ENCODE assay signal across 23 mouse cellular contexts in the genomic region with DNA sequence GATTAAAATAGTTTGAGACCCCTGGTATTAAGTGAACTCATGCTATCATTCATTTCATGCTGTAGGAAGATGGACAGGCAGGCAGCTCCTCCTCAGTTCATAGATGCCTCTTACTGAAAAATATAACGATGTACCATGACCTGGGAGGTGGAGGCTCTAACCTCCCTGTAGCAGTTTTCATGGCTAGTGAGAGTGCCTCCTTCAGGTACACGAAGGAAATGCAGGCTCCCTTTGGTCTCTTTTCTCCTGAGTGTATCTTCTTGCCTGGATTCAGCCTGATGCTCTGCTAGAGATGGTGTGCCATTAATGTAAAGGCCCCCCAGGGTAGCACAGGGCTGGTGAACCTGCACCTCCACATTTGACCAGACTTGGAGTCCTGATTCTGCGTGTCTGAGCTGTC.
DNase-seq lines count a peak whose midpoint lies in the region; ATAC-seq and TF ChIP-seq lines count a peak whose summit lies in the region.
"Had no signal": no experiment of that assay in that cellular context is flagged by ENCODE, and none has a peak within 500 bp of the region (broad histone marks: within the 10 kb centered on the region; RNA-seq: fewer than 3 reads in every experiment).

No protein-coding gene starts in this region.

- no peaks in the 10 kb centered on the region; the same call in 1 of the 2 replicates for H3K4me1 ChIP-seq in heart, adult 2 months (ENCODE audit: control insufficient read depth, insufficient read depth, low read length)
- H3K4me1 ChIP-seq in heart, embryonic 12.5 days (replicated peaks) = peaks cover 18% of the 10 kb centered on the region
- H3K4me1 ChIP-seq in liver, postnatal 0 days (ENCODE audit: insufficient read depth) = no peaks in the 10 kb centered on the region
- no peaks in the 10 kb centered on the region for H3K4me1 ChIP-seq in CH12.LX (ENCODE audit: control insufficient read depth in 1 of 2, insufficient read depth in 2 of 2)
- H3K4me1 ChIP-seq: liver, embryonic 12.5 days; megakaryocyte, embryonic 14.5 days had no signal

- no peak overlapping the region for H3K4me2 ChIP-seq in heart, embryonic 12.5 days
- H3K4me2 ChIP-seq in liver, postnatal 0 days (ENCODE audit: low read depth, low read length) = no peak overlapping the region
- no peak overlapping the region for H3K4me2 ChIP-seq in CH12.LX (ENCODE audit: insufficient read depth, low read depth, poor library complexity, severe bottlenecking)
- H3K4me2 ChIP-seq: hindbrain, embryonic 12.5 days; limb, embryonic 12.5 days; liver, embryonic 12.5 days; neural tube, embryonic 13.5 days had no signal

- no peak overlapping the region for H3K4me3 ChIP-seq in heart, adult 2 months
- H3K4me3 ChIP-seq in heart, embryonic 12.5 days = no peak overlapping the region
- no peak overlapping the region for H3K4me3 ChIP-seq in liver, postnatal 0 days (ENCODE audit: low read depth, low read length)
- no peak overlapping the region for H3K4me3 ChIP-seq in CH12.LX (replicated peaks in 1 of 3; ENCODE audit: low read depth in 2 of 3, low read length in 2 of 3, poor library complexity in 1 of 3)
- H3K4me3 ChIP-seq: forebrain, embryonic 10.5 days; heart, embryonic 10.5 days; hindbrain, embryonic 12.5 days; limb, embryonic 12.5 days; liver, embryonic 12.5 days; megakaryocyte, embryonic 14.5 days; neural tube, embryonic 13.5 days had no signal

- ATAC-seq in heart, embryonic 12.5 days (ENCODE audit: insufficient number of reproducible peaks, low FRiP score) = no peak
- no peak for ATAC-seq in liver, postnatal 0 days
- ATAC-seq: liver, embryonic 12.5 days had no signal

- H3K9me3 ChIP-seq in heart, embryonic 12.5 days (replicated peaks) = no peaks in the 10 kb centered on the region
- no peaks in the 10 kb centered on the region for H3K9me3 ChIP-seq in liver, postnatal 0 days (ENCODE audit: low read length)
- H3K9me3 ChIP-seq in CH12.LX (replicated peaks; ENCODE audit: low read length) = peaks cover 1% of the 10 kb centered on the region
- H3K9me3 ChIP-seq: forebrain, embryonic 10.5 days; heart, embryonic 10.5 days; hindbrain, embryonic 12.5 days; limb, embryonic 12.5 days; liver, embryonic 12.5 days; neural tube, embryonic 13.5 days had no signal

- no peak for TF ChIP-seq POLR2A in heart, adult 2 months (IDR thresholded peaks at IDR 0.05; ENCODE audit: insufficient read depth, low read depth, low read length)
- TF ChIP-seq POLR2A in CH12.LX (IDR thresholded peaks at IDR 0.05; ENCODE audit: low read depth, low read length) = no peak

- H3K9ac ChIP-seq in heart, adult 2 months (ENCODE audit: low read depth, low read length) = no peak overlapping the region
- no peak overlapping the region for H3K9ac ChIP-seq in heart, embryonic 12.5 days
- no peak overlapping the region for H3K9ac ChIP-seq in liver, postnatal 0 days (replicated peaks)
- H3K9ac ChIP-seq in CH12.LX (ENCODE audit: insufficient read depth, low read depth) = no peak overlapping the region
- H3K9ac ChIP-seq: hindbrain, embryonic 12.5 days; limb, embryonic 12.5 days; liver, embryonic 12.5 days; neural tube, embryonic 13.5 days had no signal

- no peaks in the 10 kb centered on the region for H3K27me3 ChIP-seq in heart, adult 2 months (ENCODE audit: control insufficient read depth, insufficient read depth, low read length)
- no peaks in the 10 kb centered on the region for H3K27me3 ChIP-seq in heart, embryonic 12.5 days (replicated peaks)
- no peaks in the 10 kb centered on the region for H3K27me3 ChIP-seq in liver, postnatal 0 days (ENCODE audit: insufficient read depth, low read length)
- H3K27me3 ChIP-seq in CH12.LX (replicated peaks) = no peaks in the 10 kb centered on the region
- H3K27me3 ChIP-seq: hindbrain, embryonic 12.5 days; liver, embryonic 12.5 days; megakaryocyte, embryonic 14.5 days; neural tube, embryonic 13.5 days had no signal

- TF ChIP-seq RAD21 in CH12.LX (IDR thresholded peaks at IDR 0.05; ENCODE audit: low read depth, low read length) = no peak

- 83% methylated on average over 3 of the region's 3 CpGs for WGBS in heart, adult 2 months
- 73% methylated on average over 3 of the region's 3 CpGs for WGBS in heart, embryonic 12.5 days
- 80% methylated on average over 3 of the region's 3 CpGs for WGBS in liver, postnatal 0 days (ENCODE audit: insufficient replicate concordance)

- H3K79me2 ChIP-seq in heart, adult 2 months (replicated peaks; ENCODE audit: control insufficient read depth, insufficient read depth, low read length) = no peaks in the 10 kb centered on the region
- no peaks in the 10 kb centered on the region for H3K79me2 ChIP-seq in CH12.LX (replicated peaks; ENCODE audit: control insufficient read depth, extremely low read depth, insufficient read depth, poor library complexity, severe bottlenecking)

- TF ChIP-seq EP300 in heart, adult 2 months (IDR thresholded peaks at IDR 0.05; ENCODE audit: insufficient read depth, low read depth, low read length) = no peak
- no peak for TF ChIP-seq EP300 in liver, postnatal 0 days (IDR thresholded peaks at IDR 0.05; ENCODE audit: low read depth)
- no peak for TF ChIP-seq EP300 in CH12.LX (IDR thresholded peaks at IDR 0.05; ENCODE audit: low read length)

- H3K36me3 ChIP-seq in heart, adult 2 months (ENCODE audit: control insufficient read depth, insufficient read depth, low read length) = no peaks in the 10 kb centered on the region
- peaks cover 56% of the 10 kb centered on the region for H3K36me3 ChIP-seq in heart, embryonic 12.5 days
- H3K36me3 ChIP-seq in liver, postnatal 0 days (replicated peaks; ENCODE audit: insufficient read depth, low read length) = no peaks in the 10 kb centered on the region
- no peaks in the 10 kb centered on the region for H3K36me3 ChIP-seq in CH12.LX (replicated peaks in 1 of 2; ENCODE audit: control insufficient read depth in 1 of 2, insufficient read depth in 1 of 2, low read length in 1 of 2)
- H3K36me3 ChIP-seq: forebrain, embryonic 10.5 days; hindbrain, embryonic 12.5 days; liver, embryonic 12.5 days; neural tube, embryonic 13.5 days had no signal

- in situ Hi-C loops in CH12.LX (cut with MboI; ENCODE audit: low pct_ligation_motif_present, low pct_unique_long_range_greater_than_20kb, low sequenced_read_pairs) = loop anchor here (25.0 kb wide), 1 partner anchor 430 kb away; no protein-coding TSS in a partner anchor

- DNase-seq in heart, adult 2 months = no peak
- DNase-seq in liver, postnatal 0 days = no peak
- DNase-seq in liver = no peak
- no peak for DNase-seq in CH12.LX (ENCODE audit: extremely low read depth)
- peak; percentile 42 for DNase-seq in ZHBTc4 (ENCODE audit: low read depth, low spot score)
- DNase-seq in cerebellum, adult 9-10 months = no peak
- DNase-seq: adrenal gland, postnatal 25 days; cerebellum, postnatal 10 days; gastrocnemius, postnatal 36 days; heart, postnatal 14 days; kidney, adult 2 months; lung, adult 2 months; lung, postnatal 36 days; midbrain, embryonic 14.5 days had no signal

- intact Hi-C loops in heart, adult 2 months (cut with DNase I) = no loop called here

- dilution Hi-C loops in CH12.LX (cut with MboI; ENCODE audit: extremely low pct_ligation_motif_present, extremely low pct_unique_long_range_greater_than_20kb, low sequenced_read_pairs) = no loop called here

- no peak overlapping the region for H3K27ac ChIP-seq in heart, adult 2 months
- H3K27ac ChIP-seq in heart, embryonic 12.5 days (ENCODE audit: poor library complexity, severe bottlenecking) = no peak overlapping the region
- H3K27ac ChIP-seq in liver, postnatal 0 days (ENCODE audit: low read depth) = no peak overlapping the region
- no peak overlapping the region for H3K27ac ChIP-seq in CH12.LX (ENCODE audit: insufficient read depth, low read depth)
- H3K27ac ChIP-seq: forebrain, embryonic 10.5 days; heart, embryonic 10.5 days; hindbrain, embryonic 12.5 days; kidney, postnatal 0 days; limb, embryonic 12.5 days; liver, embryonic 12.5 days; neural tube, embryonic 13.5 days had no signal

- peak; percentile 22; the same call in 1 of the 2 replicates for TF ChIP-seq CTCF in heart, adult 2 months (IDR thresholded peaks at IDR 0.05)
- TF ChIP-seq CTCF in liver, postnatal 0 days (IDR thresholded peaks at IDR 0.05; ENCODE audit: low read depth) = 0 out of 2 replicates have a peak, but pooled peaks have one; percentile 2
- TF ChIP-seq CTCF in CH12.LX (conservative IDR thresholded peaks at IDR 0.05 in 1 of 2, IDR thresholded peaks at IDR 0.05 in 1 of 2; ENCODE audit: low read depth in 2 of 2, low read length in 2 of 2) = peak; percentile 5 to 39; a peak in 1 of 4 replicates

TF ChIP-seq in CH12.LX, 34 proteins besides CTCF, POLR2A, EP300 and RAD21:
- TF ChIP-seq MXI1 (IDR thresholded peaks at IDR 0.05; ENCODE audit: low read depth, low read length) = no peak
- TF ChIP-seq ZC3H11A (IDR thresholded peaks at IDR 0.05; ENCODE audit: low read depth, low read length) = no peak
- TF ChIP-seq PAX5 (IDR thresholded peaks at IDR 0.05; ENCODE audit: low read length) = no peak
- no peak for TF ChIP-seq MAFK (IDR thresholded peaks at IDR 0.05; ENCODE audit: insufficient replicate concordance, low read length)
TF ChIP-seq in CH12.LX: peak in this region for 0.
